Mouse (Mus musculus) MEL (cell line): ENCODE results near the gene Hps4. TPM values are rescaled to one million over a fixed set of nuclear protein-coding genes. Genes with fewer than 3 reads are reported as not detected.

Source experiments
- DNase-seq: peaks from one replicate; pipeline ENCODE4 v3.0.0; 2011; ENCODE audit warnings: low read depth, low spot score
- H3K27ac ChIP-seq: 2 replicates; pipeline ENCODE4 v1.5.1; 2012; ENCODE audit warnings: low read depth, mild to moderate bottlenecking, control low read depth, low read length, moderate library complexity; ENCODE audit not compliant: control insufficient read depth
- H3K27me3 ChIP-seq, 2 experiments: fragments of 150-350 bp in 1 of 2; sonication (generic) in 1 of 2; 2 replicates each; pipeline ENCODE4 v1.6.1; 2012; ENCODE audit warnings: low read length in 2 of 2, mild to moderate bottlenecking in 2 of 2, improper control_type of control experiment in 1 of 2, moderate library complexity in 1 of 2; ENCODE audit not compliant: insufficient read depth in 2 of 2, control insufficient read depth in 1 of 2
- H3K36me3 ChIP-seq, 2 experiments: 2 replicates each; pipeline ENCODE4 v1.6.1; 2012 to 2014; ENCODE audit warnings: low read length in 2 of 2, improper control_type of control experiment in 1 of 2, inconsistent platforms in 1 of 2, mild to moderate bottlenecking in 1 of 2; ENCODE audit not compliant: insufficient read depth in 2 of 2, control insufficient read depth in 1 of 2
- H3K4me1 ChIP-seq, 2 experiments: fragments of 150-350 bp in 1 of 2; sonication (generic) in 1 of 2; 2 replicates each; pipeline ENCODE4 v1.6.1; 2012; ENCODE audit warnings: low read length in 2 of 2, improper control_type of control experiment in 1 of 2, mild to moderate bottlenecking in 1 of 2; ENCODE audit not compliant: insufficient read depth in 2 of 2, control insufficient read depth in 1 of 2
- H3K4me3 ChIP-seq, 2 experiments: fragments of 150-350 bp in 1 of 2; sonication (generic) in 1 of 2; 2 replicates each; pipeline ENCODE4 v1.5.1; 2012; ENCODE audit warnings: low read depth in 2 of 2, low read length in 2 of 2, mild to moderate bottlenecking in 2 of 2, moderate library complexity in 2 of 2, control low read depth in 1 of 2, improper control_type of control experiment in 1 of 2; ENCODE audit not compliant: control insufficient read depth in 1 of 2, insufficient read depth in 1 of 2
- H3K79me2 ChIP-seq: 2 replicates; pipeline ENCODE4 v1.6.1; 2012; ENCODE audit warnings: mild to moderate bottlenecking, low read length, moderate library complexity; ENCODE audit not compliant: control insufficient read depth, poor library complexity, insufficient read depth
- H3K9ac ChIP-seq: 2 replicates; pipeline ENCODE4 v1.6.1; 2012; ENCODE audit warnings: low read depth, mild to moderate bottlenecking, control low read depth, low read length, moderate library complexity; ENCODE audit not compliant: control insufficient read depth, poor library complexity, severe bottlenecking
- H3K9me3 ChIP-seq: fragments of 150-350 bp; sonication (generic); replicated peaks from 2 replicates; pipeline ENCODE4 v1.6.1; 2012; ENCODE audit warnings: mild to moderate bottlenecking, low read length, improper control_type of control experiment, moderate library complexity; ENCODE audit not compliant: insufficient read depth
- CHD1 ChIP-seq: IDR thresholded peaks from 2 replicates; pipeline ENCODE4 v1.6.1; 2012; ENCODE audit warnings: low read depth, mild to moderate bottlenecking, inconsistent platforms, low read length, improper control_type of control experiment
- CHD2 ChIP-seq: IDR thresholded peaks from 2 replicates; pipeline ENCODE4 v1.6.1; 2011; ENCODE audit warnings: low read length, improper control_type of control experiment
- E2F4 ChIP-seq: IDR thresholded peaks from 2 replicates; pipeline ENCODE4 v1.6.1; 2011; ENCODE audit warnings: low read depth, low read length, improper control_type of control experiment, borderline replicate concordance
- EP300 ChIP-seq, 2 experiments: IDR thresholded peaks; 2 replicates each; pipeline ENCODE4 v1.6.1; 2011; ENCODE audit warnings: improper control_type of control experiment in 2 of 2, low read length in 2 of 2, low read depth in 1 of 2, mild to moderate bottlenecking in 1 of 2
- ETS1 ChIP-seq: IDR thresholded peaks from 2 replicates; pipeline ENCODE4 v1.6.1; 2012; ENCODE audit warnings: low read depth, mild to moderate bottlenecking, inconsistent platforms, low read length, improper control_type of control experiment, moderate library complexity
- GABPA ChIP-seq: IDR thresholded peaks from 2 replicates; pipeline ENCODE4 v1.6.1; 2012; ENCODE audit warnings: low read depth, mild to moderate bottlenecking, inconsistent platforms, low read length, improper control_type of control experiment, moderate library complexity
- GATA1 ChIP-seq: IDR thresholded peaks from 2 replicates; pipeline ENCODE4 v1.6.1; 2011; ENCODE audit warnings: low read depth, low read length, improper control_type of control experiment
- KAT2A ChIP-seq: conservative IDR thresholded peaks from 2 replicates; pipeline ENCODE4 v1.6.1; 2012; ENCODE audit warnings: low read depth, low read length, improper control_type of control experiment, inconsistent platforms
- MAFK ChIP-seq: IDR thresholded peaks from 2 replicates; pipeline ENCODE4 v1.6.1; 2011; ENCODE audit warnings: low read depth, mild to moderate bottlenecking, low read length, improper control_type of control experiment, borderline replicate concordance
- MEF2A ChIP-seq: IDR thresholded peaks from 2 replicates; pipeline ENCODE4 v1.6.1; 2014; ENCODE audit warnings: low read depth, mild to moderate bottlenecking, inconsistent platforms, low read length, improper control_type of control experiment; ENCODE audit not compliant: poor library complexity, insufficient replicate concordance, severe bottlenecking; ENCODE audit errors: extremely low read depth
- MXI1 ChIP-seq: IDR thresholded peaks from 2 replicates; pipeline ENCODE4 v1.6.1; 2011; ENCODE audit warnings: mild to moderate bottlenecking, low read depth, low read length, improper control_type of control experiment
- POLR2AphosphoS2 ChIP-seq: IDR thresholded peaks from 2 replicates; pipeline ENCODE4 v1.6.1; 2011; ENCODE audit warnings: low read length, improper control_type of control experiment
- RAD21 ChIP-seq: IDR thresholded peaks from 2 replicates; pipeline ENCODE4 v1.6.1; 2011; ENCODE audit warnings: mild to moderate bottlenecking, low read depth, low read length, improper control_type of control experiment
- RCOR1 ChIP-seq: IDR thresholded peaks from 2 replicates; pipeline ENCODE4 v1.6.1; 2012; ENCODE audit warnings: low read depth, mild to moderate bottlenecking, inconsistent platforms, low read length, improper control_type of control experiment
- SIN3A ChIP-seq: IDR thresholded peaks from 2 replicates; pipeline ENCODE4 v1.6.1; 2012; ENCODE audit warnings: low read length, improper control_type of control experiment, inconsistent platforms
- SMC3 ChIP-seq: IDR thresholded peaks from 2 replicates; pipeline ENCODE4 v1.6.1; 2011; ENCODE audit warnings: low read depth, low read length, improper control_type of control experiment
- TCF12 ChIP-seq: IDR thresholded peaks from 2 replicates; pipeline ENCODE4 v1.6.1; 2014; ENCODE audit warnings: low read depth, mild to moderate bottlenecking, inconsistent platforms, low read length, improper control_type of control experiment, moderate library complexity
- USF1 ChIP-seq: IDR thresholded peaks from 2 replicates; pipeline ENCODE4 v1.6.1; 2014; ENCODE audit warnings: low read depth, mild to moderate bottlenecking, inconsistent platforms, low read length, improper control_type of control experiment, moderate library complexity
- ZKSCAN1 ChIP-seq: IDR thresholded peaks from 2 replicates; pipeline ENCODE4 v1.6.1; 2012; ENCODE audit warnings: low read depth, mild to moderate bottlenecking, inconsistent platforms, low read length, improper control_type of control experiment, moderate library complexity
- ZNF384 ChIP-seq: IDR thresholded peaks from 2 replicates; pipeline ENCODE4 v1.6.1; 2012; ENCODE audit warnings: low read depth, mild to moderate bottlenecking, inconsistent platforms, low read length, improper control_type of control experiment
- polyA plus RNA-seq, 2 experiments: library from polyadenylated mRNA; stranded (reverse) in 1 of 2; unstranded in 1 of 2; fragments of >175 nt in 1 of 2; fragments of >200 nt in 1 of 2; gene quantifications; 2 replicates each; pipeline versions ENCODE4 v1.2.1 to v1.2.4; 2012; ENCODE audit warnings: low replicate concordance in 2 of 2, low read depth in 1 of 2; ENCODE audit not compliant: insufficient read length in 2 of 2, insufficient read depth in 1 of 2, missing spikeins in 1 of 2
- total RNA-seq: library from RNA; depleted of rRNA; stranded (reverse); fragments of 300-350 nt; gene quantifications from 2 replicates; pipeline ENCODE4 v1.2.3, GENCODE M21; 2012

The Hps4 gene
- total and polyA plus RNA-seq, 3 experiments = 37.1 to 41.7 TPM; not detected in 1

GRCm38 (mm10) chr5:112419535-112419934 lies 76.7 kb downstream of the Hps4 start:
- DNase-seq = no peak
- no peaks in the 10 kb centered on the region for H3K27me3 ChIP-seq

GRCm38 (mm10) chr5:112426635-112427034 lies 83.8 kb downstream of the Hps4 start:
- Histone ChIP-seq H3K79me2 (no peaks in the 10 kb centered on the region), H3K4me1 (no peaks in the 10 kb centered on the region), H3K9ac (no peak overlapping the region), H3K36me3 (no peaks in the 10 kb centered on the region), H3K27ac (no peak overlapping the region), H3K4me3 (no peak overlapping the region), H3K9me3 (no peaks in the 10 kb centered on the region), H3K27me3 (no peaks in the 10 kb centered on the region)
- TF ChIP-seq USF1 = no peak
- TF ChIP-seq ZKSCAN1 = no peak
- DNase-seq = no peak

More at GRCm38 (mm10) chr5:112419535-112419934, 76.7 kb downstream of the Hps4 start:
- Histone ChIP-seq H3K36me3 (no peaks in the 10 kb centered on the region), H3K4me3 (no peak overlapping the region), H3K27ac (no peak overlapping the region), H3K9me3 (no peaks in the 10 kb centered on the region), H3K79me2 (no peaks in the 10 kb centered on the region), H3K9ac (no peak overlapping the region), H3K4me1 (no peaks in the 10 kb centered on the region)
- TF ChIP-seq RAD21 (no peak), CHD1 (no peak), MXI1 (no peak), E2F4 (no peak), ETS1 (no peak), KAT2A (no peak), MAFK (no peak), GATA1 (no peak), MEF2A (no peak), USF1 (no peak), SMC3 (no peak), GABPA (no peak), CHD2 (no peak), EP300 (IDR thresholded peaks at IDR 0.05; ENCODE audit: low read depth in 1 of 2, low read length in 2 of 2) (no peak), RCOR1 (no peak), POLR2AphosphoS2 (no peak), ZNF384 (no peak), TCF12 (no peak), SIN3A (no peak)
